ENCODE assay signal across 13 mouse cellular contexts in the genomic region with DNA sequence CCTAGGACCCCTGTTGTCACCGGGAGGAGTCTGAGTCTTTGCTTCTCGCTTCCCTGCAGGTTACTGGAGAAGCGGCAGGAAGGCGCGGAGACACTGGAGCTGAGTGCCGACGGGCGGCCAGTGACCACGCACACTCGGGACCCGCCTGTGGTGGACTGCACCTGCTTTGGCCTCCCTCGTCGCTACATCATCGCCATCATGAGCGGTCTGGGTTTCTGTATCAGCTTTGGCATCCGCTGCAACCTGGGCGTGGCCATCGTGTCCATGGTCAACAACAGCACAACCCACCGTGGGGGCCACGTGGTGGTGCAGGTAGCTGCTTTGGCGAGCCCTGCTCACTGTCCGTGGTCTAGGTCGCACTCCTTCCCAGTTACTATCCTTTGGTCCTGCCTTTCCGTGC. TPM values are rescaled to one million over a fixed set of nuclear protein-coding genes. Genes with fewer than 3 reads are reported as not detected.
A peak's percentile ranks its signal among the peaks of the same experiment; 100 is the strongest.
DNase-seq lines count a peak whose midpoint lies in the region; ATAC-seq and TF ChIP-seq lines count a peak whose summit lies in the region.
"Had no signal": no experiment of that assay in that cellular context is flagged by ENCODE, and none has a peak within 500 bp of the region (broad histone marks: within the 10 kb centered on the region; RNA-seq: fewer than 3 reads in every experiment).

No protein-coding gene starts in this region.

- no peak for TF ChIP-seq CTCF in layer of hippocampus, adult 2 months (conservative IDR thresholded peaks at IDR 0.05)

- 1% methylated on average over 24 of the region's 24 CpGs for WGBS in forebrain, embryonic 16.5 days
- WGBS in midbrain, embryonic 14.5 days: 3% methylated on average over 24 of the region's 24 CpGs

- no peak for DNase-seq in layer of hippocampus, adult 2 months (ENCODE audit: low spot score in 2 of 2)
- no peak for DNase-seq in layer of hippocampus, adult 11-12 months (ENCODE audit: low spot score)
- peak; percentile 86 for DNase-seq in cerebellum, adult 9-11 months
- no peak for DNase-seq in midbrain, embryonic 14.5 days
- DNase-seq in ovary, postnatal 36 days (ENCODE audit: low spot score): no peak
- DNase-seq in frontal cortex, postnatal 36 days (ENCODE audit: low spot score in 2 of 2): no peak
- DNase-seq in adrenal gland, postnatal 14 days: no peak

- 0 out of 2 replicates have a peak, but pooled peaks cover 2% of the 10 kb centered on the region for H3K36me3 ChIP-seq in forebrain, embryonic 16.5 days (ENCODE audit: control insufficient read depth, insufficient read depth)
- no peaks in the 10 kb centered on the region for H3K36me3 ChIP-seq in midbrain, embryonic 14.5 days (ENCODE audit: control insufficient read depth, insufficient read depth, low read length)
- H3K36me3 ChIP-seq: kidney, embryonic 15.5 days had no signal

- peak overlapping the region; percentile 62 for H3K4me3 ChIP-seq in layer of hippocampus, adult 2 months
- no peak overlapping the region; the same call in 1 of the 2 replicates for H3K4me3 ChIP-seq in forebrain, embryonic 16.5 days (replicated peaks; ENCODE audit: low read length)
- H3K4me3 ChIP-seq in midbrain, embryonic 14.5 days (replicated peaks; ENCODE audit: low read depth, low read length): 0 out of 2 replicates have a peak overlapping the region, but pooled peaks have one; percentile 5
- H3K4me3 ChIP-seq: kidney, embryonic 15.5 days had no signal

- no peaks in the 10 kb centered on the region for H3K9me3 ChIP-seq in forebrain, embryonic 16.5 days (ENCODE audit: control insufficient read depth, low read length)
- no peaks in the 10 kb centered on the region for H3K9me3 ChIP-seq in midbrain, embryonic 14.5 days (ENCODE audit: control insufficient read depth, low read length)

- peak overlapping the region; percentile 94 for H3K27ac ChIP-seq in layer of hippocampus, adult 2 months
- no peak overlapping the region for H3K27ac ChIP-seq in forebrain, embryonic 16.5 days (ENCODE audit: low read length)
- no peak overlapping the region for H3K27ac ChIP-seq in midbrain, embryonic 14.5 days (replicated peaks; ENCODE audit: low read depth, low read length)
- H3K27ac ChIP-seq: kidney, embryonic 15.5 days had no signal

- ATAC-seq in forebrain, embryonic 16.5 days: no peak
- no peak for ATAC-seq in midbrain, embryonic 14.5 days (ENCODE audit: low FRiP score, low TSS enrichment)

- H3K4me2 ChIP-seq in forebrain, embryonic 16.5 days (ENCODE audit: low read length): peak overlapping the region; percentile 44
- peak overlapping the region; percentile 24; the same call in 1 of the 2 replicates for H3K4me2 ChIP-seq in midbrain, embryonic 14.5 days (ENCODE audit: low read length)
- H3K4me2 ChIP-seq: kidney, embryonic 15.5 days had no signal

- peaks cover 38% of the 10 kb centered on the region for H3K4me1 ChIP-seq in forebrain, embryonic 16.5 days (replicated peaks; ENCODE audit: control insufficient read depth, insufficient read depth, low read length)
- peaks cover 9% of the 10 kb centered on the region for H3K4me1 ChIP-seq in midbrain, embryonic 14.5 days (ENCODE audit: control insufficient read depth, insufficient read depth, low read length)

- peaks cover 56% of the 10 kb centered on the region for H3K27me3 ChIP-seq in forebrain, embryonic 16.5 days (replicated peaks; ENCODE audit: control insufficient read depth, insufficient read depth, low read length)
- peaks cover 59% of the 10 kb centered on the region for H3K27me3 ChIP-seq in midbrain, embryonic 14.5 days (ENCODE audit: control insufficient read depth, insufficient read depth, low read length)

- no peak overlapping the region for H3K9ac ChIP-seq in forebrain, embryonic 16.5 days (replicated peaks; ENCODE audit: low read depth, low read length)
- no peak overlapping the region for H3K9ac ChIP-seq in midbrain, embryonic 14.5 days (replicated peaks; ENCODE audit: low read length)
- H3K9ac ChIP-seq: kidney, embryonic 15.5 days had no signal

RNA-seq across cellular contexts. Expression of a gene that starts 4.9 kb away (rescaled TPM):
- total RNA-seq in layer of hippocampus, adult 2 months (2021): 1,000 to 10,000 TPM; 1,342 to 1,423 TPM
- 20.1 and 22.8 TPM in 2 replicates for polyA plus RNA-seq in forebrain, embryonic 16.5 days (2015; fragmentation: Nextera tagmentation; extraction: Ambion mirVana)
- polyA plus RNA-seq in midbrain, embryonic 14.5 days (2014; fragmentation: Nextera tagmentation; extraction: Ambion mirVana): 0.39 and 0.62 TPM in 2 replicates
- 0.22 and 0.79 TPM in 2 replicates for total RNA-seq in adrenal gland, postnatal 14 days (2021)
- polyA plus RNA-seq: thymus, postnatal 0 days had no signal

RNA-seq across cellular contexts. Expression of a gene that starts 10.7 kb away (rescaled TPM):
- under 1 TPM in 1 of 2 experiments, not detected in 1; 0.20 TPM for total RNA-seq in layer of hippocampus, adult 2 months (2021)
- 0.51 TPM in 1 of 2 replicates, not detected in the other for polyA plus RNA-seq in forebrain, embryonic 16.5 days (2015; fragmentation: Nextera tagmentation; extraction: Ambion mirVana)
- polyA plus RNA-seq in midbrain, embryonic 14.5 days (2014; fragmentation: Nextera tagmentation; extraction: Ambion mirVana): not detected in 2 replicates
- not detected in 2 replicates for total RNA-seq in adrenal gland, postnatal 14 days (2021)
- polyA plus RNA-seq: heart, embryonic 16.5 days; kidney, embryonic 15.5 days; lung, embryonic 16.5 days; thymus, postnatal 0 days had no signal

RNA-seq across cellular contexts. Expression of a gene that starts 12.1 kb away (rescaled TPM):
- not detected for total RNA-seq in layer of hippocampus, adult 2 months (2021)
- polyA plus RNA-seq in forebrain, embryonic 16.5 days (2015; fragmentation: Nextera tagmentation; extraction: Ambion mirVana): 0.63 TPM in 1 of 2 replicates, not detected in the other
- polyA plus RNA-seq in midbrain, embryonic 14.5 days (2014; fragmentation: Nextera tagmentation; extraction: Ambion mirVana): 0.68 and 1.4 TPM in 2 replicates
- not detected in 2 replicates for total RNA-seq in adrenal gland, postnatal 14 days (2021)
- total RNA-seq: left cerebral cortex, postnatal 25 days had no signal
- polyA plus RNA-seq: kidney, embryonic 15.5 days; lung, embryonic 16.5 days; thymus, postnatal 0 days had no signal

RNA-seq across cellular contexts. Expression of a gene that starts 14.3 kb away (rescaled TPM):
- total RNA-seq in layer of hippocampus, adult 2 months (2021): 10 to 100 TPM; 13.2 to 13.3 TPM
- polyA plus RNA-seq in forebrain, embryonic 16.5 days (2015; fragmentation: Nextera tagmentation; extraction: Ambion mirVana): 19.3 and 20.9 TPM in 2 replicates
- 21.2 and 24.1 TPM in 2 replicates for polyA plus RNA-seq in midbrain, embryonic 14.5 days (2014; fragmentation: Nextera tagmentation; extraction: Ambion mirVana)
- total RNA-seq in adrenal gland, postnatal 14 days (2021): 59.8 and 59.9 TPM in 2 replicates

RNA-seq across cellular contexts. Expression of a gene that starts 14.6 kb away (rescaled TPM):
- total RNA-seq in layer of hippocampus, adult 2 months (2021): 10 to 100 TPM; 43.0 to 46.1 TPM
- 84.2 and 90.2 TPM in 2 replicates for polyA plus RNA-seq in forebrain, embryonic 16.5 days (2015; fragmentation: Nextera tagmentation; extraction: Ambion mirVana)
- 92.8 and 96.2 TPM in 2 replicates for polyA plus RNA-seq in midbrain, embryonic 14.5 days (2014; fragmentation: Nextera tagmentation; extraction: Ambion mirVana)
- total RNA-seq in adrenal gland, postnatal 14 days (2021): 55.6 and 58.5 TPM in 2 replicates

Comparison
In these comparisons a context has a peak if more than half of its experiments do, and no peak if none do; other contexts are left out.
1. RNA of a gene that starts 4.9 kb away (total RNA-seq): 1,342 to 1,423 TPM in layer of hippocampus, adult 2 months; 0.22 to 0.79 TPM in adrenal gland, postnatal 14 days; every median in the first group is over 100 times any median in the second.